Mouse (Mus musculus) bone marrow macrophage, adult 2 months (primary cell): ENCODE measurements around the gene Nts. TPM values are rescaled to one million over a fixed set of nuclear protein-coding genes. Genes with fewer than 3 reads are reported as not detected.

Experiments
- H3K27ac ChIP-seq: 2 replicates; pipeline ENCODE4 v1.5.1; 2012; ENCODE audit warnings: low read depth, low read length; ENCODE audit not compliant: insufficient read depth
- H3K4me1 ChIP-seq: 2 replicates; pipeline ENCODE4 v1.6.1; 2012; ENCODE audit warnings: low read length; ENCODE audit not compliant: control insufficient read depth, insufficient read depth
- H3K4me3 ChIP-seq: 2 replicates; pipeline ENCODE4 v1.5.1; 2012; ENCODE audit warnings: mild to moderate bottlenecking, low read length, moderate library complexity; ENCODE audit not compliant: insufficient read depth
- CTCF ChIP-seq: IDR thresholded peaks from 2 replicates; pipeline ENCODE4 v1.5.1; 2012; ENCODE audit warnings: low read depth, mild to moderate bottlenecking, low read length, moderate library complexity
- POLR2A ChIP-seq: IDR thresholded peaks from 2 replicates; pipeline ENCODE4 v1.6.1; 2012; ENCODE audit warnings: mild to moderate bottlenecking, low read depth, low read length, borderline replicate concordance
- polyA plus RNA-seq: library from polyadenylated mRNA; stranded (reverse); fragments of >200 nt; gene quantifications from 2 replicates; pipeline ENCODE4 v1.2.4, GENCODE M21; 2012; ENCODE audit not compliant: missing spikeins, insufficient read depth, insufficient read length

Gene Nts
- not detected in 2 replicates for polyA plus RNA-seq

- H3K4me1 ChIP-seq, result no peaks in the 10 kb centered on the region
- H3K27ac ChIP-seq, result no peak within 1 kb of the TSS
- no peak for TF ChIP-seq CTCF
- TF ChIP-seq POLR2A, result no peak
- no peak within 1 kb of the TSS for H3K4me3 ChIP-seq
Observed at GRCm38 (mm10) chr10:102490386-102490785, at the start of gene Nts. Gene Nts (minus strand): TSS chr10:102490486.

DNA sequence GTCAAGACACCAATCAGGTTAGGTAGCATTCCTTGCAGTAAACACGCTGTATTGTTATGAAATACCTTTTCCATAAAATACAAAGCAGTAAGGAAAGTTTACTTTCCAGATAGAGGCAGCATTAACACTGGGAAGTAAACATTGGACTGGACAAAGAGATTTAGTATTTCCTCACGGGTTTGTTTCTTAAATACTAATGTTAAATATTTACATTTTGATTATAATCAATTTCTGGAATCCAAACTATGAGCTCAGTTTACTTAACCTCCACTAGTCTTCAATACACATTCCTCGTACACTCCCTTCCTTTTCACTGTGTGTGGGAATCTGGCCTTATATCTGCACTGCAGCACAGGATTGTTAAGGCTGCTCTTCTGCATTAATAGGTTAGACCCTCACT lies 37.6 kb upstream of the Nts start:
- H3K27ac ChIP-seq, result no peak overlapping the region
- no peak overlapping the region for H3K4me3 ChIP-seq
- no peaks in the 10 kb centered on the region for H3K4me1 ChIP-seq
- TF ChIP-seq POLR2A (no peak), CTCF (no peak)

DNA sequence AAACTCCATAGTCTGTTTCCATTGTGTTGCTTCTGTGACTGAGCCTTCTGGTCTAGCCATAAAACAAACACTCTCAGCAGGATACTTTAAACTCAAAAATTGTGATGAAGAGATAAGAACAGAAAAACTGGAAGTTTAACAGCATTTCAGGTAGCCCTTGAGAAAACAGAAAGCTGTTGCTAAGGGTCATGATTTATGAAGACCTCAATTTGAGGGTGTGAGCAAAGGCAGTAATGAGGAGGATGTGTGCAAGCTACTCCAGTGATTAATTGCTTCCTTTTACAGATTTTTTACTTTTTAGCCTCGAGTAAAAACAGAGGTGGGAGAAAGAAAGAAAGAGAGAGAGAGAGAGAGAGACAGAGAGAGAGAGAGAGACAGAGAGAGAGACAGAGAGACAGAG lies 23.9 kb upstream of the Nts start:
- H3K4me3 ChIP-seq, result no peak overlapping the region
- no peaks in the 10 kb centered on the region for H3K4me1 ChIP-seq
- TF ChIP-seq POLR2A (no peak), CTCF (no peak)
- H3K27ac ChIP-seq, result no peak overlapping the region

- H3K27ac ChIP-seq, result no peak within 1 kb of the TSS
- TF ChIP-seq POLR2A (no peak), CTCF (no peak)
- no peaks in the 10 kb centered on the region for H3K4me1 ChIP-seq
- H3K4me3 ChIP-seq, result no peak within 1 kb of the TSS
Observed at GRCm38 (mm10) chr10:102511807-102512461, 21.6 kb upstream of the Nts start, which contains the start of gene Rassf9. Gene Rassf9 (plus strand): TSS chr10:102512222.

GRCm38 (mm10) chr10:102511461-102511806 lies 21.1 kb upstream of the Nts start:
- no peak overlapping the region for H3K4me3 ChIP-seq
- no peaks in the 10 kb centered on the region for H3K4me1 ChIP-seq
- no peak overlapping the region for H3K27ac ChIP-seq
- no peak for TF ChIP-seq CTCF
- no peak for TF ChIP-seq POLR2A

GRCm38 (mm10) chr10:102507386-102507785 lies 17.1 kb upstream of the Nts start:
- no peak for TF ChIP-seq POLR2A
- TF ChIP-seq CTCF, result no peak

DNA sequence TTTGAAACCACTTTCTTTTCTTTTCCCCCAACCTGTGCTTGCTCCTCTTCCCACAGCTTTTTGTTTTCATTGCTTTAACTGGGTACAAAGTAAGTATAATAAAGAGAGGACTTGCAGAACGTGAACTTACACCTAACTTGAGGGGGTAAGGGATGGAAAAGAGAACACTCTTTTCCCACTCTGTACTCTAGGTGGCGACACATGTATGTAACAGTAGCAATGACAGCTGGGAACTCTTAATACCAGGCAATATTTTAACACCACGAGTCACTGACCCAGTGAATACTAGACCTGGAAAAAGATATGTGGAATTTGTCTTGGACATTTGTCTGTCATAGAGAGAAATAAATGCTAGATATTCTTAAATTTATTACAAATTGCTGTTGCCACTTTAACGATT lies 8.5 kb upstream of the Nts start:
- TF ChIP-seq CTCF (no peak), POLR2A (no peak)
- Histone ChIP-seq H3K4me1 (no peaks in the 10 kb centered on the region), H3K4me3 (no peak overlapping the region), H3K27ac (no peak overlapping the region)

More at GRCm38 (mm10) chr10:102507386-102507785, 17.1 kb upstream of the Nts start:
- Histone ChIP-seq H3K4me1 (no peaks in the 10 kb centered on the region), H3K27ac (no peak overlapping the region), H3K4me3 (no peak overlapping the region)

DNA sequence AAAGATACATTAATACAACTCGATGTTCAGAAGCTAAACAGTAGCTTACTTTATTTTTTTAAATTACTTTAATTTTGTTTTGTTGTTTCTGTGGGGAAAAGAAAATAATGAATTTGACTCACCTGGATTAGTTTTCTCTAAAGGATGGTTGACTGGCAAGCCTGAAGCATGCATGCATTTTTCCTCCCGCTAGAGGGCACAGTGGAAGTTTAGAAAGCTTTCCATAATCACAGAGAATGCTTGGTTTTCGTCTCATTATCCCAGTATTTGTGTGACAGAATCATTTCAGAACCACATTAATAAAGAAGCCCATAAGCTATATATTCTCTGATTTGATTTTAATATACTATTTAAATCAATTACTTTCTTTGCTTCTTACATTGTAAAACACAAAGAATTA lies 1.5 kb upstream of the Nts start:
- Histone ChIP-seq H3K27ac (no peak overlapping the region), H3K4me3 (no peak overlapping the region), H3K4me1 (no peaks in the 10 kb centered on the region)
- TF ChIP-seq POLR2A (no peak), CTCF (no peak)

DNA sequence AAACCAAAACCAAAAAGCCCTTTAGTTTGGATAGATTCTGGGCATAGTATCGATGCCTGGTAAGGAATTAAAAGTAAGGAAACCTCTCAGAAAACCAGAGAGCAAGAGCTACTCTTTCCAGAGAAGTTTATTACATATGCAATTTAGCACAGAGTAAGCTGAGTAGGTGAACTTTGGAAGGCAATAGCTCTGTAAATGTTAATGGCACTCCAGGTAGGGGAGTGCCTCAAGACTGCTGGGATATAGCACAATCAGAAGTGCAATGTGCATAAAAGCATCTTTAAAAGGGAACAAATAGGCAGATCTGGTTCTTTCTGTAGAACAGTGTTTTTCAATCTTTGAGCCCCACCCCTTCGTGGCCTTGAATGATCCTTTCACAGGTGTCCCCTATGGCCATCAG lies 20.9 kb downstream of the Nts start:
- H3K27ac ChIP-seq, result no peak overlapping the region
- H3K4me1 ChIP-seq, result no peaks in the 10 kb centered on the region
- no peak overlapping the region for H3K4me3 ChIP-seq
- TF ChIP-seq POLR2A, result no peak

DNA sequence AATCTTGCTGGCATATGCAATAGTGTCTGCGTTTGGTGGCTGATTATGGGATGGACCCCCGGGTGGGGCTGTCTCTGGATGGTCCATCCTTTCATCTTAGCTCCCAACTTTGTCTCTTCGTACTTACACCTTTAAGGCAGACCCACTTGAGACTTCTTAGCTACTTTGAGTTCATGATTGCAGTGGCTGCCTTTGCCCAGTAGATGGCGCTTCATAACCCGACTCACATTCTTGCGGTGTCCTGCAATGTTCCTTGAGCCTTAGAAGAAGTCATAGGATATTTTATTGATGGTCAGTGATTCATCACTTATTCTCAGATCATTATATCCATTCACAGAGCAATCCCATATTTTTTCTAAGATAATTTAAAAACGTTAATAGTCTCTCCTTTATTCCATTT lies 38.5 kb downstream of the Nts start:
- Histone ChIP-seq H3K4me3 (no peak overlapping the region), H3K27ac (no peak overlapping the region), H3K4me1 (no peaks in the 10 kb centered on the region)
- TF ChIP-seq CTCF, result peak; percentile 65
- TF ChIP-seq POLR2A, result no peak
